Mouse (Mus musculus): ENCODE data around the gene Ldb3.

Ldb3 gene

DNA sequence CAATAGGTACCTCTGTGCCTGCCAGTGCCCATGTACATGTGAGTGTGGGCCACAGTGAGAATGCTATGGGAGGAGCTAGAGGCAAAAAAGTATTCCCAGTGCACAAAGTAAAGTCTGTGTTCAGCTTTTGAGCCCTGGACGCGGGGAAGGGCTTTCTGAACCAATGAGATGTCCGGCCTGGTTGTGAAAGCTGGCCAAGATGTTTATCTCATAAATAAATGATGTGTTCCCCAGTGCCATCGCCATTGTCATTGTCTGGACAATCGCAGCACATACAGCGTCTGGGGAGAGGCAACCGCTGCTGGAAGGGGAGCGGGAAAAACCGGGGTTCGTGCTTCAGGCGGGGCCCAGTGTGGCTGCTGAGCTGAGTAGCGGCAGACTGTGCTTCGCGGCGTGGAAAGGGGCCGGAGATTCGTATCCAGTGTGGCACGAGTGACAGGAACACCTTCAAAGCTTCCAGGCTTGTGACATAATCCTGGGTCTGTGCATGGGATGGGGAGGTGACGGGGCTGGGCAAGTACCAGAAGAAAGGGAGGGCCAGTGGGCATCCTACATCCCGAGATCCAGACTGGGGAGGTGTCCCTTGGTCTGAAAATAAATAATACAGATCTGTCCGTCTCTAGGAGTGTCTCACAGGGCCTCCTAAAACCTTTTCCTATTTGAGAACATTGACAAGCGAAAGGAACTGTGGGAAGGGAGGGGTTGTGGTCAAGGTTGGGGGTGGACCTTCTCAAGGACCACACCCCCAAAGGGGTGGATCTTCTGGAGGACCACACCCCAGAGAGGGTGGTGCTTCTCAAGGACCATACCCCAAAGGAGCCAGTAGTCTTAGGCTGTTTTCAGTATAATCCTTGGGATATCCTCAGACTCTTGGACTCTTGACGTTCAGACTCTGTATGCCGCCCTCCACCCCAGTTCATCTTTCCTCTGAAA is 2.5 kb upstream of the Ldb3 start:
- in situ Hi-C loops (cut with MboI, MseI): no loop called here

DNA sequence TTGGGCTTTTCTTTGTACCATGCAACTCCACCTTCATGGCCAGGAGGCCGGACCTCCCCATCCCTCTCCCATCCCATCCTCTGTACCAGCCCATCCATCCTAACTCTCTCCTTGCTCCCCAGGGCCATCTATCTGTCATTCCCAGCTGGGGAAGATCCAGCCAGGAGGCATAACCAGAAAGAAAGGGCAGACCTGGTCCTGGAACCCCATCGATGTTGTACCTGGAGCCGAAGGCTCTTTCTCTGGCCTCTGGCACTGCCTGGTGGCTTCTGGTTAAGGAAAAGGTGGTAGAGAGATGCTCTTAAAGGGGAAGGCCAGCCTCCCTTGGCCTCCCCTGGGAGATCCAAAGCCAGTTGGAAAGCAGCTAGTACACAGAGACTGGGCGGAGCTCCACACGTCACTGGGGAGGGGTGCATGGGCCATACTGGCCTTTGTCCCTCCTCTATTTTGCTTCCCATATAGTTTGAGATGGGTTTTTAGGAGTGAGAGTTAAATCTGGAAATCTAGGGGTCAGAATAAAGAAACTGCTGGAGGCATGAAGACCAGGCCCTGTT is 1.6 kb upstream of the Ldb3 start:
- in situ Hi-C loops (cut with MboI, MseI): no loop called here

DNA sequence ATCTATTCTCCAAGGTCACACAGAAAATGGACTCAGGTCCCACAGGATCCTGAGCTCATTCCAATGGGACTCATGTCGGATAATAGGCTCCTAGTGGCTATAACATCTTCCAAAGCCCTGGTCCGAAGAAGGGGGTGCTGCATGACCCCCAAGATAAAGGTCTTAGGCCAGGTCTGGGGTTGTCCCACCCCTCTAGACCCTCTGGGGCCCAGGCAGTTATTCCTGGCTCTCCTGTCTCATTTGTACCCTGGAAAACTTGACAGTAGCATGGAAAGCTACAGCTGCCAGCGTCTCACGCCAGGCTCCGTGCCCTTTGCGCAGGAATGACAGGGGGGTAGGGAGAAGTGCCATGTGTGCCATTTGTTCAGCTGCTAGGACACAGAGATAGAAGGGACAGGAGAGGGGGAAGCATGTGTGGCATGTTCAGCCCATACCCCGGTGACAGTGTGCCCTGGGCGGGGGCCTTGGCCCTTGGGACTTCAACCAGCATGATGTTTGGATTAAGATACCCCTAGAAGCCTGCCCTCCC is 767 bp upstream of the Ldb3 start:
- in situ Hi-C loops (cut with MboI, MseI): no loop called here

DNA sequence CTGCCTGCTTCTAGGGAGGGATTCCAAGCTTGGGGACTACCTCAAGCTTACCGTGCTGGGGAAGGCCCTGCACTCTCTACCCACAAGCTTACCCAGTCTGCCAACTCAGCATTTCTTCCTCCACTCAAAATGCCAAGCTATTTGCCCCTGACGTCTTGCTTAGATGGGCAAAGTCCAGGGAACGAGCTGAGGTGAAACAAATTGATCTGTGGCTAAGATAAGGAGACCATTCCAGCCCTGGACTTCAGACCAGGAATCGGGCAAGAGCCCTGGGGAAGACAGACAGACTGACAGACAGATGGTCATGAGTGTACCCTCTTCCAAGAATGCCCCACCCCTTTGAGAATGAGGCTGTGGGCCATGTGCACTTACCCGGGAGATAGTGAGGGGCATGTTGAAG is 477 bp downstream of the Ldb3 start:
- in situ Hi-C loops (cut with MboI, MseI): no loop called here

DNA sequence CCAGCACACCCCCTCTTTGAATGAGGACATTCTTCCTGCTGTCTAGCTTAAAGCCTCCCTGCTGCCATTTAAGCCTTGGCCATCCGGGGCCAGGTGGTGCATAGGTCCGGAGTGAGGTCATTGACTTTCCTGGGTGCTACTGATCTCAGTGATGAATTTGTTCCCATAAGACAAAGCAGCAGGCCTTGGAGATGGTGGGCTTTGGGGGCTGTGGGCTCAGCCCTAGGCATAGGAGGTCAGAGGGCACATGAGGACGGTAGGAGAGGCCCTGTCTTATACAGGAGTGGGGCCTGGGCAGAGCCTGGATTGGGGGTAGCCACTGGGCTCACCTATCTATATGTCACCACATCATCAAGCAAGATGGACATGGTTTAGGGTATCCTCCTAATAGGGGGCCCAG is 1.6 kb downstream of the Ldb3 start:
- in situ Hi-C loops (cut with MboI, MseI): no loop called here

DNA sequence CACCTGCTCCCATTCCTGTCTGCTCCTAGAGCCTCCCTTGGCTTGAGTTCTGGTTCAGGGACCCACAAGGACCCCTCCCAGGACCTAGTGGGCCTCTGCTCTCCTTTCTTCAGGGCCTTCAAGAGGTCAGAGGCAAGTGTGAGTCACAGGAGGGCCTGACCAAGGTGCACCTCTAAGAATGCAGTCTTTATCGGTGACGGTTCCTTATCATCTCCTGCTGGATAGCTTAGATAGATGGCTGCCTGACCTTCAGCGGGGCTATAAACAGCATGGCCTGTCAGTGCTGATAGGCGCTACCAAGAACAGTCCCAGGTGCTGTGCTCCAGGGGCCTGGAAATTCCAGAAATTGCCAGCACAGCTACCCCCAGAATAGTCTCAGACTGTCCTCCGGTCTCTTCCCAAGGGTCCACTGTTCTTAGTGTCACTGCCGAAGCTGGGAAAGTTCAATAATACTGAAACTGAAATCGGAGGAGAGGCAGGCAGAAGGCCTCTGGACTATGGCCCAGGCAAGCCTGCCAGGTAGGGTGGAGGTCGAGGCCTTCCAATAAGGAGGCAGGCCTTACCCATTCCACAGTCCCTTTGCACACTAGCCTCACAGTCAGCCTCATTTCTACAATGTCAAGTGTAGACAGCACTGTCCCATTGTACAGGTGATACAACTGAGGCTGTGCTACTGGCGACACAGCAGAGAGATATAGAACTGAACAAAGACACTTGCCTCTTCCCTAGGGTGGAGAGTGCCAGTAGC is 3.0 kb downstream of the Ldb3 start:
- in situ Hi-C loops (cut with MboI, MseI): no loop called here

DNA sequence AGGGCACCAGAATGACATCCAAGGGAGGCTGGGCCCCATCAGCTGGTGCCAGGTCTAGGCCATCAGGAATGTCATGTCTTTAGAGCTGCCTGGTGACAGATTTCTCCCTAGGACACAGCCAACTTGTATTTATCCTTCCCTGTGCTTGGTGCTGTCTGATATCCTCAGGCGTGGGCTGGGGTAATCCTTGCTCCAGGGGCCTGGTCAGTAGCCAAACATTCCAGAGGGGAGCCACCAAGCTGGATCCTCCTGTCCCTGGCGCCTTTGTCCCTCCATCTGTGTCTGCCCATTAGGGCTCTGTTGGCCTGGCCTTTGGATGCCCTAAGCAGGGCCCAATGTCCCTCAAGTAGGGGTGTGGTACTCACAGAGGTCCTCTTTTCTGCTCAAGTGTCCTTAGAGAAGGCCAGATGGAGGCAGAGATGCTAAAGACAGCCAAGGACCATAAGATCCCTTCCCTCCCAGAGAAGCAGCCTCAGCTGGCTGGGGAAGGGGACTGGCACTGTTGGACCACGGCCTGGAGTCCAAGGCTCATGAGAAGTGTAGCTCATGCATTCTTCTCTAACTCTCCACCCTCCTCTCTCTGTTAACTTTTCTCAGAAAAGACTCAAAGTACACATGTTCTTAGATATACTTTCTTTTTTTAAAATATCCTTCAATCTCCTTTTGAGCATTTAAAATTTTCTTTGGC is 5.6 kb downstream of the Ldb3 start:
- in situ Hi-C loops (cut with MboI, MseI): no loop called here

DNA sequence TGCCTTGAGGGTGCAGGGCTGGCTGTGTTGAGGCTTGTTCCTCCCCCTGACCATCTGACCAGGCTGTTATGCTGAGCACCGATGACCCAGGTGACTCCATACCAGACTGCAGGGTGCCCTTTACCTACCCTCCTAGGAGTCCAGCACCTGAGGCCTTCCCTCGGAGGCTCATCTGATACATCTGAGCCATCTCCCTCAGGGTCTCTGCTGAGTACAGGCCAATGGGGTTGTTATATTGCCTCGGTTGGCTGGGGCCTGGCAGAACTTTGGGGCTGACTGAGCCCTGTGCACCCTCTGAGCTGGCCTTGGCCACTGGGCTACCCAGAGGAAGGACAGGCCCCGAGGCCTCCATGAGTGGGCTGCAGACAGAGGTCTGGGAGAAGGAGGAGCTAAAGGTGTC is 11.6 kb downstream of the Ldb3 start:
- in situ Hi-C loops (cut with MboI, MseI): loop anchor here (10.0 kb wide), 2 partner anchors 472 to 502 kb away; partner anchors contain the start of gene A630023A22Rik

DNA sequence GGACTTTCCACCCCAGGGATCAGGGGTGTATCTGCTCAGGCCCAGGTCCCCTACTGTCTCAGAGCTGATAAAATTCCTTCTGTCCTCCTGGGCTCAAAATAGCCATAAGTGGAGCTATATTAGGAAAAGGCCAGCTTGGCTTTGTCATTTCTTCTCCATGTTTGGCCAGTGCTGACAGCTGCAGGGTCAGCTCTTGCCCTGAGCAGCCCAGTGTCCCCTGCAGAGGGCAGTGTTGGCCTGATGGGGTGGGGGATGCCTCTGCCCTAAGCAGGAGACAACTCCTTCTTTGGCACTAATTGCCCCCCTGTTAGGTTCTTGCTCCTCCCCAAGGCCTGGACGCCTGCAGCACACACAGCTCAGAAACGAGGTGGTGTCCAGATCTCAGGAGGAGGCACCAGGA is 14.4 kb downstream of the Ldb3 start:
- in situ Hi-C loops (cut with MboI, MseI): loop anchor here (10.0 kb wide), 2 partner anchors 469 to 499 kb away; partner anchors contain the start of gene A630023A22Rik

DNA sequence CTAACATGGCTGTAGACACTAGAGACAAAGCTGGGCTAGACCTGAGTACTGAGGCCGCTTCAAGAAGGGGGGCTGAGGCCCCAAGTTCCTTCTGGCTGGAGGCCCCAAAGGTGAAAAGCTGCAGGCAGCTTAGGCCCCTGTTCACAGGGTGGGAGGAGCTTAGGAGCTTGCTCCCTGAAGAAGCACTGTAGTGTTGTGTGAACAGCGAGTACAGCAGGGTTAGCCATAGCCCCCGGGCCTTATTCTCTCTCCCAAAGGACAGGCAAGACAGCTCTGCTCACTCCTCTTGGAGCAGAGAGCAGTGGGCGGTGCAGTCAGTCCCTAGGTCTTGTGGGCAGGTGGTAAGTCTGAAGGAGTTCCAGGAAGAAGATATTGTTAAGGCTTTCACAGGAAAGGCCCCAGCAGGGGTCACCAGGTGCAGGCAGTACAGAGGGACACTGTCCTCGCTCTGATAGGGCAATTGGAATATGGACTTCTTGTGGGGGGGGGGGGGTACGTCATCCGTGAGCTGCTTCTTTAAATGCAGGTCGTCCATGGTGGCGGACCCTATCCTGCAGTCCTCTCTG is 15.1 kb downstream of the Ldb3 start:
- in situ Hi-C loops (cut with MboI, MseI): loop anchor here (10.0 kb wide), 2 partner anchors 469 to 499 kb away; partner anchors contain the start of gene A630023A22Rik

DNA sequence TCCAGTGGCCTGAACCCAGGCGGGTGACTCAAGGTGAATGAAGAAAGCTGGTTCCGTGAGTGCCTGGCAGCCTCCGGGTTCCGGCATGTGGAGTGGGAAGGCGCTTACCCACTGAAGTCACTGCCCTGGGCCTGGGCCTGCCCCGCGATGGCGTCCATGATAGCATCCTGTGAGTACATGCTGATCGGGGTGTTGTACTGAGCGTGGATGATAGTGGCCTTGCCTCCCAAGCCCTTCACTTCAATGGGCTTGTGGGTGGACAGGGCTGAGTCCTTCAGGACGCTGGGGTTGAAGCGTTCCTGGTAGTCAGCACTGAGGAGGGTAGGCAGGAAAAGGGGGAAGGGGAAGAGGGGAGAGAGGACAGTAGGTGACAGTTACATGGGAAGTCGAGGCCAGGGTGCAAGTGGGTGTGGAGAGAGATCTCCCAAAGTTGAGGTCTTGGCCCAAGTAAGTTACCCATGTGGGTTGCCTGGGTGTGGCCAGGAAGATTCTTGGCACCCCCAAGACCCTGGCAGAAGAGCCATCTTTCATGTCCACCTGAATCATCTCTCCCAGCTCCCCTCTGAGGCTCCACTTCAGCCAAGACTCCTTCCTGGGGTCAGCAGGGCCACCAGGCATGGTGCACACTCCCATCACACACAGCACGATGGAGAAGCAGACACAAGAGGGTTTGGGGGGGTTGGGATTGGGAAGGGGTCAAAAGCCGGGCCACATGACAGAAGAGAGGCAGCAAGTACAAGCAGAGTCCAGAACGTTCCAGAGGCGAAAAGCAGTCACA is 16.7 kb downstream of the Ldb3 start:
- in situ Hi-C loops (cut with MboI, MseI): loop anchor here (10.0 kb wide), 2 partner anchors 467 to 497 kb away; partner anchors contain the start of gene A630023A22Rik

DNA sequence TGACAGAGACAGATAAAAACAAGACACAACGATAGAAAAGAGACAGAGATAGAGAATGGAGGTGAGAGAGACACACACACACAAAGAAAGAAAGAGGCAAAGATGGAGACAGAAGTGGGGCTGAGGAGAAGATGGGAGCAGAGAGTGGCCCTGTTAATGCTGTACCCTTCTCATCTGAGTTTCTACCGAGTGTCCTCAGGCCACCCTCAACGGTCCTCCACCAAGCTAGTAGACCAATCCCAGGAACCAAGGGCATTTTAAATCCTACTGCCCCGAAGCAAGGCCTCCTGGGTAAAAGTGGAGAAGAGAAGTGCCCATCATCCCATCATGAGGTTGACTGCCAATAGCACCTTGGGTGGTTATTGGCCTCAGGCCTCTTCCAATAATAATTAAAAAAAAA is 17.6 kb downstream of the Ldb3 start:
- in situ Hi-C loops (cut with MboI, MseI): loop anchor here (10.0 kb wide), 2 partner anchors 466 to 496 kb away; partner anchors contain the start of gene A630023A22Rik

DNA sequence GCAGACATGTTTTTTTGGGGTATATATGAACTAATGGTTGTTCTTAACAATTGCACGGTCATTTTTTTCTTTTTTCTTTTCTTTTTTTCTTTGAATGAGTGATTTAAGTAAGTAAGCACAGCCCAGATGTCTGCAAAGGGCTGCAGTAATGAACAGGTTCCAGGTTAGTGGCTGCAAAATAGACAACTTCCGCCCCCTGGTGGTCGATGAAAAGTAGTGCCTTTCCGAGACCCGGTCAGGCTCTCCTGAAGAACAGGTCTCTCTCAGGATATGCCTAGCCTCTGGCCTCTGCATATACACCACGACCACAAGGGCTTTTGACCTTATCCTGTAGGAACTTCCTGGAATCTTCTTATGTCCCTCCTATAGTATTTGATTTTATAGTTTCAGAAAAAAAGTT is 18.2 kb downstream of the Ldb3 start:
- in situ Hi-C loops (cut with MboI, MseI): loop anchor here (10.0 kb wide), 2 partner anchors 465 to 495 kb away; partner anchors contain the start of gene A630023A22Rik

DNA sequence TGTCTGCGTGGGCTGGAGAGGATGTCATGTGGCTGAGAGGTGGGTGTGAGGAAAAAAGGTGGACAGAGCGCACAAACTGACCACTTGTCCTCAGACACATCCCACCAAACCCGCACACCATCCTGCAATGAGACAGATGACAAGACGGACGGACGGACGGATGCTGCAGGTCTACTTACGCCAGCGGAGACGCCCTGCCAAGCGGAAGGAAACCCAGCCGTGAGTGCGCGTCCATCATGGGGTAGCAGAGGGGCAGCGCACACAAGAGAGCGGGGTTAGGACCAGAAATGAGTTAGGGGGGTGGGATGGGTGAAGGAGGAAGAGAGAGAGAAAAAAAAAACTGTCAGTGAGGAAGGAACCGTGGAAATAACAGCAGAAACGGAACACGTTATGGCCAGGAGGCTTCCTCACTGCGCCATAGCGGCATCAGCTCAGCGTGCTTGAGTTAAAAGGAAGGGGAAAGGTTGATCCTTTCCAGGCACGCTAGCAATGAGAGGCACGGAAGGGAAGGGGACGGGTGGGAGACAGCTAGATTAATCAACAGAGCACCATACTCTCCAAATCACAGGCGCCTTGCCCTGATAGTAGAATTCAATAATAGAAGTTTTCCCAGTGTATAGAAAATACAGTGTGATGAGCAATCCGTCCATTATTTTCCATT is 18.8 kb downstream of the Ldb3 start:
- in situ Hi-C loops (cut with MboI, MseI): loop anchor here (10.0 kb wide), 2 partner anchors 465 to 495 kb away; partner anchors contain the start of gene A630023A22Rik

DNA sequence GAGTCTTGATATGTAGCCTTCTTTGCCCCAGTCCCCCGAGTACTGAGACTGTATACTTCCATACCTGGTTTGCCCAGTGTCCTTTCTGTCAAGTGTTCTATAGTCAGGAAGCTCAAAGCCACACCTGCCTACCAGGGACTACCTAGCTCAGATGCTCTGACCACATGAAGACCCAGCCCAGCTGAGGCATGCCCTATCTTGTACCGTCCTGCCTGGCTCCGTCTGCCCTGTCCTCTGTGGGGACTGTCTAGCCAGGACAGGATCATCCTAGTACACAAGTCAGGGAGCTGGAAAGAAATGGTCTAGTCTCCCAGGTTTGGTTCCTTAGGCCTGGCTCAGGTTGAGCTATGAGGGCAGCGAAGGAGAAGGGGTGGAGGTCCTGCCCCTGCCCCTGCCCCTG is 19.9 kb downstream of the Ldb3 start:
- in situ Hi-C loops (cut with MboI, MseI): no loop called here

DNA sequence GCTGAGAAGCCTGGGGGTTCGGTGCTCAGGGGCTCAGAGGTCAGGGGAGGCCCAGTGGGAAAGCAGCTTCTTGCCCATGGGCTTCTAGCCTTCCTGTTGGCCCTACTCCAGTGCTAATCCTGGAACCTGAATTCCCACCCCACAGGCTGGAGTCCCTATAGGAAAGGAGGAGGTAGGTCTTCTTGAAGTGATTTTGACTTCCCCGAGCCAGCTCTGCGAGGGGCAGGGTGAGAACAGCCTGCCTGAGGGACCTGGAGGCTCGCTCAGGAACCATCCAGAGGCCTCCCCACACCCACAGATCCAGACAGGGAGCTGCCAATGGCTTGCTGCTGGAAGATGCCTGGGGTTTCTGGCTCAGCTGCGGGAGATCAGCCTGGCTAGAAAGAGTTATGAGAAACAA is 20.8 kb downstream of the Ldb3 start:
- in situ Hi-C loops (cut with MboI, MseI): no loop called here

DNA sequence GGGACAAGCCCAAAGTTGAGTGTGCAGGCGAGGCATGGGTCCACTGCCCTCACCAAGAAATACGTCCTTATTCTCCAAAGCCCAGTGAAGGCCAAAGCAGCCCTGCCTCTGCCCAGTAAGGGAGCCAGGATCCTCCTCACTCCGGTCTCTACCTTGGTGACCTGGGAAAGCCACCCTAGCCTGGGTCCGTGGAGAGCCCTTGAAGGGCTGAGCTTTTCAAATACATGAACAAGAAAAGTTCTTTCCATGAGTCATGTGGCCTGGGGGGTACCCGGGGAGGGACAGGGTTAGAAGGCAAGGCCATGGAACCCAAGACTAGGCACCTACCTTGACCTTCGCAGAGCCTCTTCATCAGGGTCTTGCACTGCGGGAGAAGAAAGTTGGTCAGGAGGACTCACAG is 22.0 kb downstream of the Ldb3 start:
- in situ Hi-C loops (cut with MboI, MseI): no loop called here

DNA sequence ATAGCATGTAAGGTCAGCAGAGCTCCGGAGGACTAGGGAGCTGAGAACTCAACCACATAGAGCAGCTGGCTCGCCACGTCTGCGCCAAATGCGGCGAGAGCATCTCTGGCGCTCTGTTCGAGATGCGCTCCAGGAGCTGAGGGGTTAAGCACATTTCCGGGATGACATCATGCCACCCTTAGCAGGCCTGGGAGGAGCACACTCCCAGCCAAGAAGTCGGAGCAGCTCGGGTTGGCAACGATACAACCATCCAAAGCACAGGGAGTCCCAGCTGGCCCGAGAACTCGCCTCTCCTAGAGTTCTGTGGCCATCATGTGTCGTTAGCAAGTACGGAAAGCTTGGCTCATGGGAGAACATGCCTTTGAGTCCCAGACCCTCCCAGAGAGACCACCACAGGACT is 22.8 kb downstream of the Ldb3 start:
- in situ Hi-C loops (cut with MboI, MseI): no loop called here

DNA sequence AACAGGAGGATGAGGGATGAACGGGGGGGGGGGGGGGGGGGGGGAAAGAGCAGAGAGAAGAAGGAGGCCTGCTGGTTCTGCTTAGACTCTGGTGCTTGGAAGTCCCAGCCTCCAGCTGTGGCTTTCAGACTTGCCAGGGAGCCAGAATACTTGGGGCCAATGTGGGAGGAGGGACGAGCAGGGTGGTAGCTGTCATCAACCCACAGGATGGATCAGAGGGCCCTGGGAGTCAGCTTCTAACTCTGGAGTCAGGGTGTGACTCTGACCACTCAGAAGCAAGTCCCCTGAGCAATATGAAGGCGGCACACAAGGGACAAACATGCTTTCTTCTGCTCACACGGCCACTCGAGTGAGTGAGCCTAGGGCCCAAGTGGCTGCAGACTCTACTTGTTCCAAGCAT is 23.8 kb downstream of the Ldb3 start:
- in situ Hi-C loops (cut with MboI, MseI): no loop called here
